Mouse (Mus musculus): ENCODE data around the gene Tubg1. TPM values are rescaled to one million over a fixed set of nuclear protein-coding genes. Genes with fewer than 3 reads are reported as not detected.

Gene Tubg1
- polyA plus RNA-seq, 1 experiment, result 4.3 TPM

- DNase-seq (ENCODE audit: low spot score), result no peak
Measured at GRCm38 (mm10) chr11:101164677-101165580, 45.2 kb downstream of the Tubg1 start.

- DNase-seq (ENCODE audit: low spot score), result peak; percentile 25
Measured at GRCm38 (mm10) chr11:101166357-101166756, 46.6 kb downstream of the Tubg1 start.

GRCm38 (mm10) chr11:101167211-101167962 is 47.6 kb downstream of the Tubg1 start:
- no peak for DNase-seq (ENCODE audit: low spot score)

- no peak for DNase-seq (ENCODE audit: low spot score)
Measured at GRCm38 (mm10) chr11:101167963-101168300, 48.2 kb downstream of the Tubg1 start.

GRCm38 (mm10) chr11:101168301-101168980 is 48.7 kb downstream of the Tubg1 start:
- DNase-seq (ENCODE audit: low spot score), result no peak

- peak; percentile 42 for DNase-seq (ENCODE audit: low spot score)
Measured at GRCm38 (mm10) chr11:101169301-101170107, 49.8 kb downstream of the Tubg1 start.

- DNase-seq (ENCODE audit: low spot score), result peak; percentile 77
Measured at GRCm38 (mm10) chr11:101170354-101170810, 50.6 kb downstream of the Tubg1 start, which contains the start of gene Cntnap1. TSS of gene Cntnap1 (plus strand) at chr11:101170523.

GRCm38 (mm10) chr11:101170811-101171610 is 51.3 kb downstream of the Tubg1 start, which contains the start of gene Plekhh3:
TSS of gene Plekhh3 (minus strand) at chr11:101171351.
- peak; percentile 86 for DNase-seq (ENCODE audit: low spot score)

- peak; percentile 59 for DNase-seq (ENCODE audit: low spot score)
Measured at GRCm38 (mm10) chr11:101171721-101172433, 52.1 kb downstream of the Tubg1 start.

GRCm38 (mm10) chr11:101172434-101172815 is 52.7 kb downstream of the Tubg1 start:
- DNase-seq (ENCODE audit: low spot score), result no peak

GRCm38 (mm10) chr11:101173112-101173511 is 53.4 kb downstream of the Tubg1 start:
- peak; percentile 47 for DNase-seq (ENCODE audit: low spot score)

- DNase-seq (ENCODE audit: low spot score), result peak; percentile 75
Measured at GRCm38 (mm10) chr11:101173631-101174388, 54.1 kb downstream of the Tubg1 start.

- no peak for DNase-seq (ENCODE audit: low spot score)
Measured at GRCm38 (mm10) chr11:101174389-101174745, 54.6 kb downstream of the Tubg1 start.

GRCm38 (mm10) chr11:101174851-101175628 is 55.3 kb downstream of the Tubg1 start, which contains the start of gene Ccr10:
TSS of gene Ccr10 (minus strand) at chr11:101175443.
- no peak for DNase-seq (ENCODE audit: low spot score)

GRCm38 (mm10) chr11:101175636-101176116 is 55.9 kb downstream of the Tubg1 start:
- DNase-seq (ENCODE audit: low spot score), result no peak
